Mouse (Mus musculus) thymus, adult 2 months (tissue): ENCODE data around the gene Oca2. TPM values are rescaled to one million over a fixed set of nuclear protein-coding genes. Genes with fewer than 3 reads are reported as not detected.

Experiments
- DNase-seq: peaks from one replicate; pipeline ENCODE4 v3.0.0; 2021
- H3K27ac ChIP-seq: fragments of 200-500 bp; 2 replicates; pipeline ENCODE4 v1.5.1; 2012; ENCODE audit warnings: low read length, control low read depth; ENCODE audit not compliant: control insufficient read depth, insufficient read depth
- H3K27me3 ChIP-seq: fragments of 200-500 bp; 2 replicates; pipeline ENCODE4 v1.6.1; 2012; ENCODE audit warnings: mild to moderate bottlenecking, low read length, moderate library complexity, mixed read lengths; ENCODE audit not compliant: control insufficient read depth, insufficient read depth
- H3K36me3 ChIP-seq: fragments of 200-500 bp; 2 replicates; pipeline ENCODE4 v1.6.1; 2012; ENCODE audit warnings: mild to moderate bottlenecking, low read length, moderate library complexity; ENCODE audit not compliant: control insufficient read depth, insufficient read depth
- H3K4me1 ChIP-seq: fragments of 200-500 bp; replicated peaks from 2 replicates; pipeline ENCODE4 v1.6.1; 2012; ENCODE audit warnings: low read length; ENCODE audit not compliant: control insufficient read depth, insufficient read depth
- H3K4me3 ChIP-seq: fragments of 200-500 bp; 2 replicates; pipeline ENCODE4 v1.5.1; 2012; ENCODE audit warnings: mild to moderate bottlenecking, low read length, control low read depth, moderate library complexity; ENCODE audit not compliant: control insufficient read depth, insufficient read depth
- CTCF ChIP-seq: fragments of 200-500 bp; IDR thresholded peaks from 2 replicates; pipeline ENCODE4 v1.5.1; 2012; ENCODE audit warnings: mild to moderate bottlenecking, control low read depth, low read length, moderate library complexity, borderline replicate concordance; ENCODE audit not compliant: control insufficient read depth, poor library complexity, insufficient read depth; ENCODE audit errors: extremely low read depth
- POLR2A ChIP-seq: fragments of 200-500 bp; IDR thresholded peaks from 2 replicates; pipeline ENCODE4 v1.6.1; 2012; ENCODE audit warnings: mild to moderate bottlenecking, low read length, control low read depth, moderate library complexity; ENCODE audit not compliant: control insufficient read depth, poor library complexity, insufficient read depth; ENCODE audit errors: extremely low read depth
- WGBS: fragments of 180-500 bp; shearing (Covaris S2); methylation state at CpG from one replicate; pipeline ENCODE4 v1.1.7; 2018; 5-methylcytosine and 5-hydroxymethylcytosine counted together
- polyA plus RNA-seq: library from polyadenylated mRNA; depleted of rRNA; stranded (reverse); fragments of >200 nt; gene quantifications from 2 replicates; pipeline ENCODE4 v1.2.3, GENCODE M21; 2012

Oca2 gene
- polyA plus RNA-seq, 1 experiment: not detected

DNA sequence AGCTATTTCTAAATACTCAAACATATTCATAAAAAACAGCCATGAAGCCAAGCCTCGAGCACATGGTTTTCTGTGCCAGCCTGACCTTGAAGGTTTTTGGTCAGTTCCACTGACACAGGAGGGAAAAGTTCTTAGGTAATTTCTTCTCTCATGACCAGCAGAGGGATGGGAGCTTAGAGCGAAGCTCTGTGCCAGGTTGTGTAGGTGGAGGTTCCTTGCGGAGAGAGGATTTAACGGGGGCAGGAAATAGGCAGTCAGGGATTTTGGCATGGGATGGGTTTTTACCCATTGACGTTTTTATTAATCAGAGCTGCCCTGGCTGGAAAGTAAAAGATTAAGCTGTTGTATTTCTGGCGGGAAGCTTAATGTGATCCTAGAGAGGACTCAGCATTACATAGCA is 18.7 kb upstream of the Oca2 start:
- Histone ChIP-seq H3K27ac (no peak overlapping the region), H3K27me3 (no peaks in the 10 kb centered on the region), H3K4me3 (no peak overlapping the region), H3K36me3 (peaks cover 48% of the 10 kb centered on the region), H3K4me1 (no peaks in the 10 kb centered on the region)
- no peak for DNase-seq
- WGBS: 96% methylated on average over 6 of the region's 6 CpGs
- TF ChIP-seq POLR2A: no peak
- TF ChIP-seq CTCF: no peak

- no peaks in the 10 kb centered on the region for H3K27me3 ChIP-seq
- H3K36me3 ChIP-seq: peaks cover 4% of the 10 kb centered on the region
- H3K4me1 ChIP-seq: no peaks in the 10 kb centered on the region
- TF ChIP-seq CTCF: no peak
- no peak for TF ChIP-seq POLR2A
- DNase-seq: no peak
- WGBS: 82% methylated on average over 5 of the region's 5 CpGs
- no peak overlapping the region for H3K27ac ChIP-seq
- H3K4me3 ChIP-seq: no peak overlapping the region
Measured at GRCm38 (mm10) chr7:56235794-56236423, 3.7 kb upstream of the Oca2 start.

GRCm38 (mm10) chr7:56236617-56237016 is 2.9 kb upstream of the Oca2 start:
- no peak for DNase-seq
- H3K36me3 ChIP-seq: no peaks in the 10 kb centered on the region; the same call in 1 of the 2 replicates
- H3K27me3 ChIP-seq: no peaks in the 10 kb centered on the region
- WGBS: 96% methylated on average over 3 of the region's 3 CpGs
- no peaks in the 10 kb centered on the region for H3K4me1 ChIP-seq
- H3K27ac ChIP-seq: no peak overlapping the region
- TF ChIP-seq CTCF (no peak), POLR2A (no peak)
- no peak overlapping the region for H3K4me3 ChIP-seq

DNA sequence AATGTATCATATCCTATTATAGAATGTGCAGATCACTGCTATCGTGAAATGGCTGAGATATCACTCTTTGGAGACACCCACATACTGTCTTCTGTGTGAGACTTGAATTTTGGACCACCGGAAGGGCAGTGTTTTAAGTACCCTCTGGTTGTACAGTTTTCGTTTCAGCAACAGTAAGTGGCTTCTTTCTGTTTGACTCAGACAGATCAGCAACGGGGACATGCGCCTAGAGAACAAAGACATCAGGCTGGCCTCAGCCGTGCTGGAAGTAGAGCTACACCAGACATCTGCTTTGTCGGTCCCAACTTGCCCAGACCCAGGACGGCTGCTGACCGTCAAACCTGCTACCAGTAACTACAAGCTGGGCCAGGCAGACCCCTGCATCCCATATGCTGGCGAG is 15.0 kb downstream of the Oca2 start:
- no peak overlapping the region for H3K4me3 ChIP-seq
- DNase-seq: no peak
- H3K4me1 ChIP-seq: no peaks in the 10 kb centered on the region
- 90% methylated on average over 10 of the region's 10 CpGs for WGBS
- H3K27me3 ChIP-seq: no peaks in the 10 kb centered on the region
- H3K27ac ChIP-seq: no peak overlapping the region
- H3K36me3 ChIP-seq: no peaks in the 10 kb centered on the region
- TF ChIP-seq POLR2A: no peak
- no peak for TF ChIP-seq CTCF

DNA sequence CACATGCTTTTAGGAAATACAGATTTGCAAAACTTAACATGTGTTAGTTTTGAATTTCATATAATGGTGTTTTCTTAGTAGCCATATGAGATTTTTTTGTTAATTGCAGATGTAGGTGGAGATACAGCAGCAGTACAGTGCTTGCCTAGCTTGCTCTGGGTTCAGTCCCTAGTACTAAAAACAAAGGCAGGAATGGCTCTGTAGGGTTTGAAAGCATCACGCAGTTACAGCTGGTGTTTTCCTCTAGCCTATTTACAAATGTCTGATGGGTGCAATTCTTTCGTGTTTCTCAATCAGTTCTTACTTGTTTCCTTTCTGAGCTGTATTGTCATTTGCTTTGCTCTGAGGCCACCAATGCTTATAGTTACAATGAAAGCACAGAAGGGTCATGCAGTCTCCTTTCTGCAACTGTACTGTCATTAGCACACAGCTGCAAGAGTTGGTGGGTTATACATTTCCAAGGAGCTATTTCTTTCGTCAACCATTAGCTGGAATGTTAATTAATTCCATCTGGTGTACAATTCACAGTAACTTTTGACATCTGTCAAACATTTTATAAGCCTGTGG is 18.4 kb downstream of the Oca2 start:
- no peak for TF ChIP-seq POLR2A
- no peak for TF ChIP-seq CTCF

DNA sequence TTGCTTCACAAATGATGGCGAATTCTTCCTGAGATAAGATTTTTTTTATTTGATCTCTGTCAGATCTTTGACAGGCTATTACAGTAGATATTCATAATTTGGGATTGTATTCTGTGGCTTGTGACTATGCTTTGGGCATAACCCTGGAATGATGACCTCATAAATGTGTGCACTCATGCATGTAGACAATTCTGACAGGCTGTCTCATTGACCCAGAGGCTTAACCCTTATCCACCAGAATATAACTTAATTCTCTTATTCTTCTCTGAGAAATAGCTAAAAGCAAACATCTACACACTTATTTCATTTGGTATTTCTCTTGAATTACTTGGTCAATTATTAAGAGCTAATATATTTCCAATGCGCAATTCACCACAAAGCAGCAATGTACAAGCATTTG is 37.9 kb downstream of the Oca2 start:
- WGBS: 94% methylated on average over 2 of the region's 2 CpGs

More for the DNA sequence above, 18.4 kb downstream of the Oca2 start:
- Histone ChIP-seq H3K4me3 (no peak overlapping the region), H3K4me1 (no peaks in the 10 kb centered on the region), H3K27ac (no peak overlapping the region), H3K27me3 (no peaks in the 10 kb centered on the region), H3K36me3 (no peaks in the 10 kb centered on the region)
- DNase-seq: no peak
- WGBS: 89% methylated on average over 3 of the region's 3 CpGs

DNA sequence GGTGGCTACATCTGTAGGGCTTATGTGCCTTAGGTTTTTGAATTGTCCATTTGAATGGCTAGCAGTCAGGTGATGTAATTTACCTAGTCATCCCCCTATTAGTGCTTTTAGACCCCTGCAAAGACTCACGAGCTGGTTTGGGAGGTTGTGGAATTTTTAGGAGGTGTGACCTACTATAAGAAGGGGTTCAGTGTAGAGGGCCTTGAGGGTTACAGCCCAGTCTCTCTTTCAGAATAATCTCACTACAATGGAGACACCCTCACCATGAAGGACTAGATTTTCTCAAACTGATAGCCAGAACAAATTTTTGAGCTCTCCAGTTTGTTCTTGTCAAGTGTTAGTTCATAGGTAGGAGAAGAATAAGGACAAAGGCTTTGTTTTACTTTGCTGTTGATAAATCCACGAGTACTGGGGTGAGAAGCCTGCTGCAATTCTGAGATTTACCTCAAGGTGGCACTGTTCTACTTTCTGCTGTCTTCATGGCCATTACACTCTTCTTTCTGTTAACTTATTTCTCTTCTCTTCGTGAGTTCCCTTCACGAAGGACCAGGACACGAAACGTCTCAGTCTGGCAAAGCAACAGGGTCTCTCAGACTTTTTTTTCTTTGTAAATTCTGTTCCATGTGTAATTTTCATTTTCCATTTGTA is 52.0 kb downstream of the Oca2 start:
- 48% methylated on average over 6 of the region's 6 CpGs for WGBS
- H3K36me3 ChIP-seq: no peaks in the 10 kb centered on the region
- H3K27me3 ChIP-seq: no peaks in the 10 kb centered on the region
- H3K4me3 ChIP-seq: no peak overlapping the region
- H3K27ac ChIP-seq: no peak overlapping the region
- TF ChIP-seq CTCF (no peak), POLR2A (no peak)
- peak; percentile 16 for DNase-seq
- no peaks in the 10 kb centered on the region for H3K4me1 ChIP-seq

More for the DNA sequence above, 37.9 kb downstream of the Oca2 start:
- Histone ChIP-seq H3K27ac (no peak overlapping the region), H3K4me1 (no peaks in the 10 kb centered on the region), H3K36me3 (no peaks in the 10 kb centered on the region), H3K27me3 (no peaks in the 10 kb centered on the region), H3K4me3 (no peak overlapping the region)
- no peak for DNase-seq
- TF ChIP-seq POLR2A (no peak), CTCF (no peak)
